Mouse (Mus musculus) liver, postnatal 0 days (tissue): Measurements from ENCODE around the gene Dnah1.

ENCODE experiments used
- CTCF ChIP-seq: sonication (generic); IDR thresholded peaks from 2 replicates; pipeline ENCODE4 v1.5.1; 2016; ENCODE audit warnings: antibody characterized with exemption, low read depth
- EP300 ChIP-seq: IDR thresholded peaks from 2 replicates; pipeline ENCODE4 v1.6.1; 2016; ENCODE audit warnings: antibody characterized with exemption, low read depth, mild to moderate bottlenecking

- TF ChIP-seq CTCF (no peak), EP300 (no peak)
Observed at GRCm38 (mm10) chr14:31330957-31331356, 7.3 kb upstream of the Dnah1 start.
